Mouse (Mus musculus) embryonic facial prominence, embryonic 15.5 days (tissue): Measurements from ENCODE around the gene Lrmda. TPM values are rescaled to one million over a fixed set of nuclear protein-coding genes. Genes with fewer than 3 reads are reported as not detected.
A peak's percentile ranks its signal among the peaks of the same experiment; 100 is the strongest.

Source experiments
- ATAC-seq: fragments of 200-750 bp; cut with Nextera tagmentation; 2 replicates; pipeline ENCODE4 v1.8.0; 2017; ENCODE audit warnings: low read depth, moderate TSS enrichment; ENCODE audit not compliant: insufficient number of reproducible peaks, low FRiP score, low TSS enrichment
- H3K27ac ChIP-seq: fragments of 300-500 bp; sonication (generic); replicated peaks from 2 replicates; pipeline ENCODE4 v1.5.1; 2015; ENCODE audit warnings: mild to moderate bottlenecking, inconsistent platforms
- H3K27me3 ChIP-seq: fragments of 300-500 bp; sonication (generic); 2 replicates; pipeline ENCODE4 v1.6.1; 2015; ENCODE audit warnings: inconsistent platforms
- H3K36me3 ChIP-seq: fragments of 300-500 bp; sonication (generic); 2 replicates; pipeline ENCODE4 v1.6.1; 2015; ENCODE audit warnings: mild to moderate bottlenecking, inconsistent platforms
- H3K4me1 ChIP-seq: fragments of 300-500 bp; sonication (generic); 2 replicates; pipeline ENCODE4 v1.6.1; 2015; ENCODE audit warnings: inconsistent platforms
- H3K4me2 ChIP-seq: fragments of 300-500 bp; sonication (generic); replicated peaks from 2 replicates; pipeline ENCODE4 v1.6.1; 2015; ENCODE audit warnings: mild to moderate bottlenecking, inconsistent platforms
- H3K4me3 ChIP-seq: fragments of 300-500 bp; sonication (generic); replicated peaks from 2 replicates; pipeline ENCODE4 v1.5.1; 2015; ENCODE audit warnings: mild to moderate bottlenecking, inconsistent platforms
- H3K9ac ChIP-seq: fragments of 300-500 bp; sonication (generic); 2 replicates; pipeline ENCODE4 v1.6.1; 2015; ENCODE audit warnings: inconsistent platforms
- H3K9me3 ChIP-seq: fragments of 300-500 bp; sonication (generic); replicated peaks from 2 replicates; pipeline ENCODE4 v1.6.1; 2016; ENCODE audit warnings: inconsistent platforms
- WGBS: fragments of 180-500 bp; shearing (Covaris S2); methylation state at CpG from one replicate; pipeline ENCODE4 v1.1.7; 2015; 5-methylcytosine and 5-hydroxymethylcytosine counted together
- polyA plus RNA-seq: library from polyadenylated mRNA; unstranded; fragments of >200 nt; fragmentation: Nextera tagmentation; extraction: Ambion mirVana; gene quantifications from 2 replicates; pipeline ENCODE4 v1.2.1, GENCODE M21; 2015

The Lrmda gene
- polyA plus RNA-seq, 1 experiment from 2014 or later: 0.64 TPM

GRCm38 (mm10) chr14:22747816-22748215 is 728.3 kb downstream of the Lrmda start:
- Histone ChIP-seq H3K4me1 (peaks cover 13% of the 10 kb centered on the region), H3K27ac (no peak overlapping the region), H3K4me2 (no peak overlapping the region), H3K9ac (no peak overlapping the region), H3K36me3 (no peaks in the 10 kb centered on the region), H3K4me3 (no peak overlapping the region), H3K9me3 (no peaks in the 10 kb centered on the region), H3K27me3 (no peaks in the 10 kb centered on the region)
- 87% methylated on average over 5 of the region's 5 CpGs for WGBS
- no peak for ATAC-seq

GRCm38 (mm10) chr14:22750409-22750808 is 730.9 kb downstream of the Lrmda start:
- no peaks in the 10 kb centered on the region for H3K27me3 ChIP-seq
- H3K4me3 ChIP-seq: no peak overlapping the region
- no peak for ATAC-seq
- no peaks in the 10 kb centered on the region for H3K36me3 ChIP-seq
- H3K27ac ChIP-seq: peak overlapping the region; percentile 75; the same call in 1 of the 2 replicates
- no peak overlapping the region for H3K9ac ChIP-seq
- no peak overlapping the region for H3K4me2 ChIP-seq
- no peaks in the 10 kb centered on the region for H3K9me3 ChIP-seq
- peaks cover 13% of the 10 kb centered on the region for H3K4me1 ChIP-seq

GRCm38 (mm10) chr14:22751290-22751689 is 731.8 kb downstream of the Lrmda start:
- no peaks in the 10 kb centered on the region for H3K27me3 ChIP-seq
- no peak overlapping the region for H3K4me3 ChIP-seq
- H3K36me3 ChIP-seq: no peaks in the 10 kb centered on the region
- peak overlapping the region; percentile 75 for H3K27ac ChIP-seq
- H3K4me1 ChIP-seq: peaks cover 7% of the 10 kb centered on the region
- no peak overlapping the region for H3K9ac ChIP-seq
- no peaks in the 10 kb centered on the region for H3K9me3 ChIP-seq
- ATAC-seq: peak; percentile 65; the same call in 1 of the 2 replicates
- 35% methylated on average over 10 of the region's 10 CpGs for WGBS
- H3K4me2 ChIP-seq: no peak overlapping the region

- peaks cover 7% of the 10 kb centered on the region for H3K4me1 ChIP-seq
- ATAC-seq: no peak
- H3K4me3 ChIP-seq: no peak overlapping the region
- H3K36me3 ChIP-seq: no peaks in the 10 kb centered on the region
- H3K9ac ChIP-seq: no peak overlapping the region
- no peak overlapping the region for H3K4me2 ChIP-seq
- no peak overlapping the region for H3K27ac ChIP-seq
- WGBS: 73% methylated on average over 5 of the region's 5 CpGs
- no peaks in the 10 kb centered on the region for H3K27me3 ChIP-seq
- H3K9me3 ChIP-seq: no peaks in the 10 kb centered on the region
Observed at GRCm38 (mm10) chr14:22754633-22755032, 735.1 kb downstream of the Lrmda start.

- Histone ChIP-seq H3K4me1 (no peaks in the 10 kb centered on the region), H3K9ac (no peak overlapping the region), H3K9me3 (no peaks in the 10 kb centered on the region), H3K4me3 (no peak overlapping the region), H3K36me3 (no peaks in the 10 kb centered on the region), H3K27ac (no peak overlapping the region), H3K27me3 (no peaks in the 10 kb centered on the region), H3K4me2 (no peak overlapping the region)
- ATAC-seq: no peak
- WGBS: 93% methylated on average over 3 of the region's 3 CpGs
Observed at GRCm38 (mm10) chr14:22757493-22757892, 738.0 kb downstream of the Lrmda start.

GRCm38 (mm10) chr14:22759216-22759615 is 739.7 kb downstream of the Lrmda start:
- H3K9ac ChIP-seq: no peak overlapping the region
- no peak overlapping the region for H3K27ac ChIP-seq
- no peaks in the 10 kb centered on the region for H3K27me3 ChIP-seq
- no peaks in the 10 kb centered on the region for H3K9me3 ChIP-seq
- no peak overlapping the region for H3K4me2 ChIP-seq
- H3K4me3 ChIP-seq: no peak overlapping the region
- ATAC-seq: no peak
- H3K4me1 ChIP-seq: no peaks in the 10 kb centered on the region
- 19% methylated on average over 2 of the region's 2 CpGs for WGBS
- no peaks in the 10 kb centered on the region for H3K36me3 ChIP-seq

- H3K36me3 ChIP-seq: no peaks in the 10 kb centered on the region
- no peaks in the 10 kb centered on the region for H3K4me1 ChIP-seq
- no peak overlapping the region for H3K4me3 ChIP-seq
- H3K9me3 ChIP-seq: no peaks in the 10 kb centered on the region
- H3K27me3 ChIP-seq: no peaks in the 10 kb centered on the region
- H3K27ac ChIP-seq: no peak overlapping the region
- H3K9ac ChIP-seq: no peak overlapping the region
- ATAC-seq: no peak
- H3K4me2 ChIP-seq: no peak overlapping the region
Observed at GRCm38 (mm10) chr14:22759673-22760072, 740.2 kb downstream of the Lrmda start.

GRCm38 (mm10) chr14:22760241-22761039 is 740.9 kb downstream of the Lrmda start:
- no peaks in the 10 kb centered on the region for H3K36me3 ChIP-seq
- H3K9me3 ChIP-seq: no peaks in the 10 kb centered on the region
- no peak overlapping the region for H3K4me3 ChIP-seq
- no peak overlapping the region for H3K27ac ChIP-seq
- H3K4me1 ChIP-seq: no peaks in the 10 kb centered on the region
- no peak overlapping the region for H3K9ac ChIP-seq
- no peak for ATAC-seq
- 48% methylated on average over 7 of the region's 7 CpGs for WGBS
- H3K27me3 ChIP-seq: no peaks in the 10 kb centered on the region
- H3K4me2 ChIP-seq: no peak overlapping the region

- WGBS: 87% methylated on average over 2 of the region's 2 CpGs
Observed at GRCm38 (mm10) chr14:22781709-22782108, 762.2 kb downstream of the Lrmda start.

GRCm38 (mm10) chr14:22782365-22782764 is 762.9 kb downstream of the Lrmda start:
- 58% methylated on average over 2 of the region's 2 CpGs for whole genome bisulfite sequencing
- Histone ChIP-seq H3K36me3 (no peaks in the 10 kb centered on the region), H3K27ac (no peak overlapping the region), H3K4me1 (peaks cover 12% of the 10 kb centered on the region), H3K4me2 (no peak overlapping the region), H3K4me3 (no peak overlapping the region), H3K9me3 (no peaks in the 10 kb centered on the region), H3K27me3 (no peaks in the 10 kb centered on the region), H3K9ac (no peak overlapping the region)
- no peak for ATAC-seq

More at GRCm38 (mm10) chr14:22781709-22782108, 762.2 kb downstream of the Lrmda start:
- H3K4me1 ChIP-seq: peaks cover 12% of the 10 kb centered on the region
- no peak overlapping the region for H3K27ac ChIP-seq
- H3K9me3 ChIP-seq: no peaks in the 10 kb centered on the region
- no peak overlapping the region for H3K4me2 ChIP-seq
- no peak for ATAC-seq
- H3K36me3 ChIP-seq: no peaks in the 10 kb centered on the region
- no peaks in the 10 kb centered on the region for H3K27me3 ChIP-seq
- no peak overlapping the region for H3K9ac ChIP-seq
- no peak overlapping the region for H3K4me3 ChIP-seq

- WGBS: 48% methylated on average over 15 of the region's 15 CpGs
- ATAC-seq: peak; percentile 57; the same call in 1 of the 2 replicates
- H3K36me3 ChIP-seq: no peaks in the 10 kb centered on the region
- no peak overlapping the region for H3K27ac ChIP-seq
- H3K27me3 ChIP-seq: no peaks in the 10 kb centered on the region
- H3K4me2 ChIP-seq: no peak overlapping the region
- H3K4me3 ChIP-seq: no peak overlapping the region
- H3K9ac ChIP-seq: no peak overlapping the region
- peaks cover 12% of the 10 kb centered on the region for H3K4me1 ChIP-seq
- H3K9me3 ChIP-seq: no peaks in the 10 kb centered on the region
Observed at GRCm38 (mm10) chr14:22783211-22784161, 764.0 kb downstream of the Lrmda start.
